Mouse (Mus musculus) embryonic fibroblast, embryonic 13.5 days (primary cell): ENCODE measurements around the gene Txlna. TPM values are rescaled to one million over a fixed set of nuclear protein-coding genes. Genes with fewer than 3 reads are reported as not detected.

Source experiments
- H3K27ac ChIP-seq: 2 replicates; pipeline ENCODE4 v1.5.1; 2012; ENCODE audit warnings: low read length, control low read depth, inconsistent platforms; ENCODE audit not compliant: insufficient read depth
- H3K4me1 ChIP-seq: 2 replicates; pipeline ENCODE4 v1.6.1; 2011; ENCODE audit warnings: low read length; ENCODE audit not compliant: control insufficient read depth, insufficient read depth
- H3K4me3 ChIP-seq: 2 replicates; pipeline ENCODE4 v1.5.1; 2011; ENCODE audit warnings: mild to moderate bottlenecking, control low read depth, low read length; ENCODE audit not compliant: insufficient read depth
- CTCF ChIP-seq: IDR thresholded peaks from 2 replicates; pipeline ENCODE4 v1.5.1; 2011; ENCODE audit warnings: mild to moderate bottlenecking, control low read depth, low read length, moderate library complexity, borderline replicate concordance; ENCODE audit not compliant: insufficient read depth
- POLR2A ChIP-seq: IDR thresholded peaks from 2 replicates; pipeline ENCODE4 v1.6.1; 2011; ENCODE audit warnings: low read depth, mild to moderate bottlenecking, control low read depth, low read length, moderate library complexity
- polyA plus RNA-seq: library from polyadenylated mRNA; stranded (reverse); fragments of >200 nt; gene quantifications from 2 replicates; pipeline ENCODE4 v1.2.4, GENCODE M21; 2011; ENCODE audit warnings: low read depth; ENCODE audit not compliant: missing spikeins, insufficient read length

Gene Txlna
- 52.8 and 56.2 TPM in 2 replicates for polyA plus RNA-seq

DNA sequence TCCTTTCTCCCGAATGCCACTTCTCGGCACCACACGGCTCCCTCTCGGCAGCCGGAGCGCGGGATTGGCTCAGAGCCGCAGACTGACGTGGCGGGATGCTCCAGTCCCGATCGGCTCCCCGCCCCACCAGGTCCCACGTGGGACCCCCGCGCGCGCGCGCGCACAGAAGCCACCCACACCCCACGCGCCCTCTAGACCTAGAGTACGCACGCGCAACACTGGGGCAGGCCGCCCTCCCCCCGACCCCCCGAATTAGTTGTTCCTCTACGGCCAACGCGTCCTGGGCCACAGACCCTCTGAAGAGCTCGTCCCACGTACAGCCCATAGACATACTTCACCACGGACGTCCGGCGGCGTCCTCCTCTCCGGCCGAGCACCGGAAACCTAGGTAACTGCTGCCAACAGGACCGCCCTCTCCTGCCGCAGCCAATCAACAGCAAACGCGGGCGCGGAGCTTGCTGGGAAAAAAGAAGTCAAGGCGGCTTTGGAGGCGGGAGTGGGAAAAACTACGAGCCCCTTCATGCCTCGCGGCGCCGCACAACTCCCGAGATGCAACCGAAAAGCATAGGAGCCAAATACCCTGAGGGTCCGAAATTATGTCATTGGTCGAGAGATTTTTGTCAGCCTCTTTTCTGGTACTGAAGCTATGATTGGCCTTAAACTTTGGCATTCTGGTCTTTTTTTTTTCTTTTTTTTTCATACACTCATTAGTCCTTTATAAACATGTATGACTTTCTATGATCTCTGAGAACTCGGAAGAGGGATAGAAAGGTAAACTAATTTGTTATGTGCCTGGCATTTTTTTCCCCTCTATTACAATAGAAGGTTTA, at the start of gene Txlna:
TSS of gene Txlna (minus strand) at position 428 of the 830 bp plus-strand sequence.
- H3K27ac ChIP-seq: peak within 1 kb of the TSS; percentile 93
- peak within 1 kb of the TSS; percentile 70 for H3K4me3 ChIP-seq
- peak; percentile 64 for TF ChIP-seq POLR2A
- TF ChIP-seq CTCF: no peak
- H3K4me1 ChIP-seq: no peaks in the 10 kb centered on the region

DNA sequence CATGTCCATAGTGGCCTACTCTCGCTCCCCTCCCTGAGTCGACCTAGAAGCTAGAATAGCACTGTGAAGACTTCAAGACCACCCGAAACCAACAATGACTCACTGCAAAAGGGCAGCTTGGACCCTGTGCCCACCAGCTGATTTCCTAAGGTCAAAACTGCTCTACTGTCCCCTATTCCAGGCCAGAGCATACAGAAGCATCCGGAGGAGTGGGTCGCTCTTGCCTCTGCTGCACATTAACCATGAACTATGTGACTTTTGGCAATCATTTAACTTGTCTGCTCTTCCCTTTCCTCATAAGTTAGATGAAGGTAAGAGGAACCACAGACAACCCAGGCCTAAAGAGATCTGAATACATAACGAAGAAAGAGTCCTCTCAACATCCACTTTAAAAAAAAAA, 43.7 kb upstream of the Txlna start:
- no peaks in the 10 kb centered on the region for H3K4me1 ChIP-seq
- no peak for TF ChIP-seq CTCF
- no peak for TF ChIP-seq POLR2A
- no peak overlapping the region for H3K4me3 ChIP-seq
- no peak overlapping the region for H3K27ac ChIP-seq

GRCm38 (mm10) chr4:129683901-129684493, 43.1 kb upstream of the Txlna start:
- Histone ChIP-seq H3K27ac (no peak overlapping the region), H3K4me3 (no peak overlapping the region), H3K4me1 (no peaks in the 10 kb centered on the region)
- TF ChIP-seq CTCF (no peak), POLR2A (no peak)

GRCm38 (mm10) chr4:129681837-129682236, 41.0 kb upstream of the Txlna start:
- no peak overlapping the region for H3K27ac ChIP-seq
- TF ChIP-seq CTCF: peak; percentile 8; the same call in 1 of the 2 replicates
- TF ChIP-seq POLR2A: no peak
- H3K4me3 ChIP-seq: no peak overlapping the region
- H3K4me1 ChIP-seq: no peaks in the 10 kb centered on the region

- Histone ChIP-seq H3K4me3 (peak overlapping the region; percentile 87), H3K27ac (peak overlapping the region; percentile 12), H3K4me1 (peaks cover 7% of the 10 kb centered on the region)
- TF ChIP-seq POLR2A (peak; percentile 0; the same call in 1 of the 2 replicates), CTCF (no peak)
These were observed 32.1 kb upstream of the Txlna start for GRCm38 (mm10) chr4:129672878-129673449.

DNA sequence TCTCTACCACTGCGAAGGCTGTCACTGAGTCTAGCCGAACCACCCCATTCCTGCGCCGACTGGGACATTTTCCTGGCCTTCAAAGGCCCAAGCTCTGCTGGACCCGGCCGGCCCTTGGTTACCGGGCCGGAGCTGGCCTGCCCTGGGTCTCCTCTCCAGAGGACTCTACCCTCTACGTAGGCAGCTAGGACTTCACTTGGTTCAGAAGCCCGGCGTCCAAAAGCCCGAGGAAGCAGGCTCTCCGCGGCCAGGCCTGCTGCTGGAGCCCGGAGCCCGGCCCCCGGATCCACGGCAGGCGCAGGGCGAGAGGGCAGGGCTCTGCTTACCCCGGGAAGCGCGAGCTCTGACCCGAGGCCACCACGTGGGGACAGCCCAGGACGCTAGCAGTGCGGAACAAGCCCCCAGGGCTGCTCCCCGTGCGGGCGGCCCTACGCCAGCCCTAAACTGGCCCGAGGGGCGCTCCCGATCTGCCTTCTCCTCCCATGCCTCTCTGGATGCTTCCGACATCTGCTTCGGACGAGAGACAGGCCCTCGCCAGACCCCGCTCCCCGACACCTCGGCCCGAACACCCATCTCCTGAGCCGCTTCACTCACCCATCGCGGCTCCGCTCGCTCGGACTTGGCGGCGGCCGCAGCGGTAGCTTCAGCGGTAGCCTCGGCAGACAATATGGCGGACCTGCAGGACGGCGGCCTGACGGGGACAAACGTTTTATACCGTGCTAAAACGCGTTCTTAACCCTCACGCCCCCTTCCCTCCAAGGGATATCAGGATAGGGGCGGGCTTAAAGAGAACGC, 31.4 kb upstream of the Txlna start, which contains the start of gene Kpna6:
TSS of gene Kpna6 (minus strand) at position 685 of the 795 bp plus-strand sequence.
- H3K4me1 ChIP-seq: peaks cover 7% of the 10 kb centered on the region
- peak within 1 kb of the TSS; percentile 87 for H3K4me3 ChIP-seq
- TF ChIP-seq CTCF (no peak), POLR2A (peak; percentile 68)
- peak within 1 kb of the TSS; percentile 90 for H3K27ac ChIP-seq

GRCm38 (mm10) chr4:129671491-129672082, 30.7 kb upstream of the Txlna start:
- TF ChIP-seq POLR2A (0 out of 2 replicates have a peak, but pooled peaks have one; percentile 13), CTCF (no peak)
- H3K4me1 ChIP-seq: peaks cover 7% of the 10 kb centered on the region
- peak overlapping the region; percentile 87 for H3K4me3 ChIP-seq
- peak overlapping the region; percentile 90 for H3K27ac ChIP-seq

DNA sequence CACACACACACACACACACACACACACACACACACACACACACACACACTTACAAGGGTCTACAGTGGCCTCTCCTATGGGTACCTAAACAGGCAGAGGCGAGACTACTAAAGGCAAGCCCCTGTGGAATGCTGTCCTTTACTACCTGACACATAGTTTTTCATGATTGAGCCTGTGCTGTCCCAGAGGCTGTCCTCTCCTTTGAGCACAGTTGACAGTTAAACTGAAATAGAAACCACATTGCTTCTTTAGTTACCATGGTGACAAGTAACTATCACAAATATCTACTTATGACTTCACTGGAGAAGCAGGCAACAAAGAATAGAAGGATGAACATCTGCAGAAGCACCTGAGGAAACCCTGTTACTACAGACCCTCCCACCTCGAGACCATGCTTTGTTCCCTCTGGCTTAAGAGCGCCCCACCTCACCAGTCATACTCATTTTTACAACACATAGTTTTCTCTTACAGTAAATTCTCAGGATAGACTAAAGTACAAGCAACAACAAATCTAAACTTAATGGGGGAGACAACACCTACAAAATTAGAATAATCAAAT, 21.5 kb upstream of the Txlna start:
- H3K4me1 ChIP-seq: no peaks in the 10 kb centered on the region; the same call in 1 of the 2 replicates

DNA sequence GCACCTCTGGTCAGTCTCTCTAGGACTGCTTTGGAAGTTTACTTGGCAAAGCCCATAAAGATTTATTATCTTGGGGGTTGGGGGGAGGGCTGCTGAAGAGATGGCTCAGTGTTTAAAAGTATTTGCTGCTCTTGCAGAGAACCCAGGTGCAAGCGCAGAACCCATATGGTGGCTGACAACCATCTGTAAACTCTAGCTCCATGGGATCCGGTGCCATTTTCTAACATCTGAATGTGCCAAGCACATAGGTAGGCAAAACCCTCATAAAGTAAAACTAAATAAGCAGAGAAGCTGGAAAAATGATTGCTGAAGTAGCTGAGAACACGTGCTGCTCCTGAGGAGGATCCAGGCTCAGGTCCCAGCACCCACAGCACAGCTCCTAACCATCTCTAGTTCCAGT, 20.7 kb upstream of the Txlna start:
- H3K4me1 ChIP-seq: no peaks in the 10 kb centered on the region; the same call in 1 of the 2 replicates
- H3K27ac ChIP-seq: no peak overlapping the region
- TF ChIP-seq POLR2A (no peak), CTCF (no peak)
- H3K4me3 ChIP-seq: no peak overlapping the region

More for the DNA sequence above, 21.5 kb upstream of the Txlna start:
- H3K4me3 ChIP-seq: no peak overlapping the region
- no peak for TF ChIP-seq CTCF
- TF ChIP-seq POLR2A: no peak
- H3K27ac ChIP-seq: no peak overlapping the region
